Mouse (Mus musculus) urinary bladder, postnatal 4 days (tissue): ENCODE data around the gene Smco3.
"Not testable (repeated sequence)": the region's sequence is repeated elsewhere in the genome, so short reads cannot be mapped to it uniquely, and the experiment has no call there.

Source experiments
- DNase-seq, 2 experiments: peaks; one replicate each; pipeline ENCODE4 v3.0.0; 2021 to 2022; ENCODE audit warnings: low spot score in 2 of 2

Gene Smco3

DNA sequence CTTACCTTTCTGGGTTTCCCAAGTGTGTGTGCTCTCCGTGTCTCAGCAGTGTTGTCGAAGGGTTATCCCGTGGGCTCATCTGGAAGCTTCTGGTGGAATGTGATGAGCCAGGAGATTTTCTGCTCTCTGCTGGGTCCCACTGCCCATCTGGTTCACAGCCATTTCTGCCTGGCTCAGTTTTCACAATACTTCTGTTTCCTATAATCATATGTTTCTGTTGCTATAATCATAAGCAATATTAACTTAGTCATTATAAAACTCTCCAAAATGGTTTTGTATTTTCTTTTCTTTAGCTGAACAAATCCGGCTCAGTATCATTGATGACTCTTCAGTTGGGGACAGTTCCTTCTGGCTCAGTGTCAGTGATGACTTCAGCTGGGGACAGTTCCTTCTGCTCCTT lies at the start of gene Smco3:
TSS of gene Smco3 (minus strand) at position 101 of the 400 bp plus-strand sequence.
- DNase-seq, result no peak

- DNase-seq, result not testable (repeated sequence)
Measured at GRCm38 (mm10) chr6:136884766-136885165, 49.5 kb upstream of the Smco3 start.

- no peak for DNase-seq
Measured at GRCm38 (mm10) chr6:136883961-136884360, 48.7 kb upstream of the Smco3 start.

DNA sequence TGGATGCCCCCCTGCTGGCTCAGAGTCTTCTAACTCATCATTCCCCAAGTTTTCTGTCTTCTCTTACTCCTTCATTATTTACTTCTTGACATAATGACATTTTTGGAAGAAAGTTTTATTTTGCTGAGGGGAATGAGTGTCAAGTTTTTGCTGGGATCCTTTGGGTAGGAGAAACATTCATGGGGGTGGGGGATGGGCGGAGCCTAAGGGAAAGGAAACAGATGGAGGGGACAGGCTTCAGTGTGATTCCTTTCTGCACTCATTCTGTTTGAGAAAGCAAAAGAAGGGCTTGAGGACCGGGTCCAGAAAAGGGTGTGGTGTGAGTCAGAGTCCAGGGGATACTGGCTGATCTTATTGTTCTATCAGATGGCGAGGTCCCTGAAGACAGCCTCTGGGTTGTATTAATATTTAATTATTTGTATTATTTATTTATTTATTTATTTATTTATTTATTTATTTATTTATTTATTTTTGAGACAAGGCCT lies 48.2 kb upstream of the Smco3 start:
- no peak for DNase-seq

GRCm38 (mm10) chr6:136881678-136882077 lies 46.4 kb upstream of the Smco3 start:
- no peak for DNase-seq

DNA sequence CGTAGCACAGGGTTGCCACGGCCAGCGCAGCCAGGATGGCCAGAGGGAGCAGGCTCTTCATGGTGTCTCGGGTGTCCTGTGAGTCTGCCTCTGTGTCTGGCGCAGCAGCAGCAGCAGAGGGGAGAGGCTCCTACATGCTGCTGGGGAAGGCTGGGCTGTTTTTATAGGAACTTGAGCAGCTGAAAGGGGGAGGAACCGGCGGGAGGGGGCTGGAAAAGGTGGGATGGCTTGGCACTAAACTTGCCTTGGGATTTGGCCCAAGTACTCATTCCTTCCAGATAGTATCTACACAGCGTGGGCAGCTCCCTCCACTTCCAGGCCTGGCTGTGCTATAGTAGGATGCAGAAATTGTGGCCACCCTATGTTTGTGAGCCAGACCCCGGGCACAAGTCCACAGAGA lies 40.4 kb upstream of the Smco3 start, which contains the start of gene Mgp:
TSS of gene Mgp (minus strand) at position 154 of the 400 bp plus-strand sequence.
- DNase-seq, result peak in 1 of 2 experiments; percentile 68

- DNase-seq, result no peak
Measured at GRCm38 (mm10) chr6:136874599-136874998, 39.3 kb upstream of the Smco3 start.

DNA sequence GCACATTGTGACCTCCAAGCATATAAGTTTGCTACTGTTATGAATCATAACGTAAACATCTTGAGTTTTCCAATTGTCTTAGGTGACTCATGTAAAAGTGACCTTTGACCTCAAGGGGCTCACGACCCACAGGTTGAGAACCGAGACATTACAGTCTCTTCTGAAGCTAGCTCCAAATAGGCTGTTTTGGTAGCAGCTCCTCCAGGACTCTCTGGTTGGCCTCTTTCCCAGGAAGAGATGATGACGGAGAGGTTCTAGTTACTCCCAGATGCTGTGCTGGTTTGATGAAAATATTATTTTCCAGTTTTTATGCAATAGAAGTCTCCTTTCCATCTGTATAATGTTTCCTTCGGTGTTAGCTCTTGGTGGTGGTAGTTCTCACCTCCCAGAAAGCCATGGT lies 33.7 kb upstream of the Smco3 start:
- DNase-seq, result no peak

GRCm38 (mm10) chr6:136866150-136866549 lies 30.9 kb upstream of the Smco3 start:
- DNase-seq, result no peak

DNA sequence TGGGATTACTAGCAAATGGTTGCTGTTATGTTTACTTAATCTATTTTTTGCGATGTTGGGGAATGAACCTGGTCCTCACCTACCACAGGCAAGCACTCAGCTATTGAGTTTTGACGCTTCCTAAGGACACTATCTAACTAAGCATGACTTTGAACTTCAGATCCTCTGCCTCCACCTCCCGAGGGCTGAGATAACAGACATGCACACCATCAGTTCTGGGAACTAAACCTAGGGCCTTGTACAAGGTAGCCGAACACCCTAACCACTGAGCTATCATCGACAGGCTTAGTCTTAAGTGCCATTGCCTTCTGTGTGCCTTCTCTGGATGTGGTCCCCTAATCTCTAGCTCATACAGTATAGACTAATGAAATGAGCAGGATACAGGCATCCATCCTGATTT lies 30.1 kb upstream of the Smco3 start:
- no peak for DNase-seq

GRCm38 (mm10) chr6:136861020-136861419 lies 25.8 kb upstream of the Smco3 start:
- DNase-seq, result no peak

GRCm38 (mm10) chr6:136858420-136858819 lies 23.2 kb upstream of the Smco3 start:
- no peak for DNase-seq

DNA sequence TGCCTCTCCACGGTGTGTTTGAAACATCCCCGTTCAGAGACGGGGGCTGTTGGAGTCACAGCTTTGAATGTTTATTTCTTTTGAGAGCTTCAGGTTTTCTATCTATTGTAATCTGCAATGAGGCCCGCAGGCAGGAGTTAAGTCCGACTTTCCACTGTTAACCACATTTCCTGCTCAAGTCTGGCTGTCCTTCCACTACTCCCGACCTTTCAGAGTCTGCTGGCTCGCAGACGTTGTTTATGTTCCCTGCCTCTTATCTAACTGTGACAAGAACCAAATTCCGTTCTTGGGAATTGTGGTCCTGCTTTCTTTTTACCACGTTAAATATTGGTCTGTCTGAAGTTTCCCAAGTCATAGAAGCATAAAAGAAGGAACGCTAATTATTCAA lies 22.6 kb upstream of the Smco3 start:
- no peak for DNase-seq

DNA sequence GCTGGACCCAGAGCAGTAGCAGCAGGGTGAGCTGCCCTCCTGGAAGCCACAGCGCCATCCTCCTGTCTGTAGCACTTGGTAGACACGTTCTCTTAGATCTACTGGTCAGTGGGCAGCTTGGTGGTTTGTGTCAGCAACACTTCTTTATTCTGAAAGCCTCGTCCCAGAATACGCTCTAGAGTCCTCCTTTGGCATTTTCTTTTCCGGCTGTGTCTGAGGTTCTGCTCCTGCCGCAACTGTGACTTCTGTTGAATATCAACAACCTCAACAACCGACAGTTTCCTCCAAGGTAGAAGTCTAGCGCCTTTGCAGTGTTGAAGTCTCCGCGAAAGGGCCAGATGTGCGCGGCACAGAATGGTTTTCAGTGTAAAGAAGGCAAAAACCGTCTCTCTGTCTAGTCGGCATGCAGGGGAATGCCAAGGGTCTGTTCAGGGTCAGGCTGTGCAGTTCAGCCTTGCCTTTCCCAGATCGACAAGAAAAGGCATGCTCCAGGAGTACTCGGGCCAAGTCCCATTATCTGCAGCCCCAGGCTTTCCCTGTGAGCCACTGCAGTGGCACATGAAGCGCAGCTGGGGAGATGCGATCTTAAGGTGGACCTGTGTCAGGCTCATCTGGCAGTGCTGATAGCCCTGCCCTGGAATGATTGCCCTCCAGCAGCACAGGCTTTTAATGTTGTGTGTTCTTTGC lies 22.1 kb upstream of the Smco3 start, which contains the start of gene Art4:
TSS of gene Art4 (minus strand) at position 548 of the 687 bp plus-strand sequence.
- DNase-seq, result peak in 1 of 2 experiments; percentile 32

DNA sequence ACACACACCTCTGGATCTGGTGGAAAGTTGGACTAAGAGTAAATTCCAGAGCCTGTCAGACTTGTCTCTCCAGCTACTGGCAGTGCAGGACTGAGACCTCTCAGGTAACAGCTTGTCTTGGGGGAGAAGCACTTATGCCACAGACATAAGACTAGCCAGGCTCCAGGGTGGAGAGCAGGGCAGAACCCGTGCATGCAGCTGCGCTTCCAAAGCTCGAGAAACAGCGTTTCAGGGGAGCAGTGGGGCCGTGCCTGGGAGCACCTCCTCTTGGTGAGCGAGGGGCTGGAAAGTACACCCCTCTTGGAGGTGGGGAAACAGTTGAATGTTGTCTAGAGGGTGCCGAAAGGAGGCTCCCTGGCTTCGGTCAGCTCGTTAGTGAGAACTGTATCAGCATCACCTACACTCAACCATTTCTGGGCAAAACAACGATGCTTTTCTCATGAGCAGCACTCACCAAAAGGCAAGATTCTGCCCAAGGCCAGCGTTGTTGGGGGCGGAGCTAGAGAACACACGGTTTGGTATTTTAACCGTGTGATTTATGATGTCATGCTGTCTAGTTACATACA lies 20.9 kb upstream of the Smco3 start:
- DNase-seq, result no peak

- no peak for DNase-seq
Measured at GRCm38 (mm10) chr6:136855183-136855582, 19.9 kb upstream of the Smco3 start.

GRCm38 (mm10) chr6:136854361-136854781 lies 19.1 kb upstream of the Smco3 start:
- no peak for DNase-seq

DNA sequence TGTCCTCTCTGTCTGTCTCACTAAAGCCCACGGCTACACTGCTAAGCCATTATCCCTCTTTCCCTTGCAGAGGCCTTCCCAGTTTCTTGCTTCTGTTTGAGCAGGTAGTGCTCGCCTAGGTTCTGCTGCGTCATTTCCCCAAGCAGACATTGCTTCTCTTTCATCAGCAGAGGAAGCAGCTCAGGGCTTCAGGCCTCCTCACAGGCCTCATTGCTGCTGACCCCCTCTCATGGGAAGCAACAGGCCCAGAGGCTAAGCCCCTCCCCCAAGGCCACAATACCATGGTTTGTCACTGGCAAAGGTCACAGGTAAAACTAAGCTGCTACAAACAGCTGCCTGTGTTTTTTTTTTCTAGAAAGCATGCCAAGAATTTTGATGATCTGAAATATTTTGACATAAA lies 17.5 kb upstream of the Smco3 start:
- DNase-seq, result no peak

GRCm38 (mm10) chr6:136852348-136852747 lies 17.1 kb upstream of the Smco3 start:
- DNase-seq, result no peak

GRCm38 (mm10) chr6:136850267-136850666 lies 15.0 kb upstream of the Smco3 start:
- DNase-seq, result no peak

GRCm38 (mm10) chr6:136848971-136849370 lies 13.7 kb upstream of the Smco3 start:
- no peak for DNase-seq

DNA sequence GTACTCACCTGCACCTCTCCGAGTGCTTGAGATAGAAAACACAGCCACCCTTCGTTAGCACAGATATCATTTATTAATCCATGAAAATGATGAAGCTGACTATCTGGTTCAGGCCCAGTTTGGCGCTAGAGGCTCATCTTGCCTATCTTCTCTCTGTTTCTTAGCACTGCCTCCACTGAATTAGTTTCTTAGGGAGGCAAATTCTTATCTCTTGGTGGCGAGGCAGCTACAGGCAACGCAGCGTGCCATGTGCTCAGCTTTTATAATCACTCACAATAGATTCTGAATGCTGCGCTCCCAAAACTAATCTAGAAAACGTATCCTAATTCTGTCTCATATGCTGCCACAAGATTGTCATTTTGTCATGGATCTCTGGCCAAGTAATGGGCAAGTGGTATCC lies 13.1 kb upstream of the Smco3 start:
- DNase-seq, result no peak

DNA sequence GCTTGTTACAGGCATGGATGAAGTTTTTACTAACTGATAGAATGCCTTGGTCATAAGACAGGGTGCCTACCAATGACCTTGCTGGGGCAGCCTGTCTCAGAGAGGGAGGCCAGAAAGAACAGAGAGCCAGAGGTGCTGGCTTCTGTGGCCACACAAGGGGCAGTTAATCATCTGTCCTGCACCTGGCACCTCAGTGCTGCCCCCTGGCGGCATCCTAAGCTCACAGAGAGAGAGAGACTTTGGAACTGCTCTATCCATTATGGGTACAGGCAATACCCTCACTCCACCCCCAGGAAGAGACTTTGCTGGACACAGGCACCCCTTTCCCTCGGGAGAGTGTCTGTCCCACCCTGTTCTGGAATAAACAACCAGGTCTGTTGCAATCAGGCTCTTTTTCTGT lies 12.5 kb upstream of the Smco3 start:
- DNase-seq, result peak in 1 of 2 experiments; percentile 75
